Mouse (Mus musculus): Measurements from ENCODE around the gene Hoxa9.

The Hoxa9 gene

DNA sequence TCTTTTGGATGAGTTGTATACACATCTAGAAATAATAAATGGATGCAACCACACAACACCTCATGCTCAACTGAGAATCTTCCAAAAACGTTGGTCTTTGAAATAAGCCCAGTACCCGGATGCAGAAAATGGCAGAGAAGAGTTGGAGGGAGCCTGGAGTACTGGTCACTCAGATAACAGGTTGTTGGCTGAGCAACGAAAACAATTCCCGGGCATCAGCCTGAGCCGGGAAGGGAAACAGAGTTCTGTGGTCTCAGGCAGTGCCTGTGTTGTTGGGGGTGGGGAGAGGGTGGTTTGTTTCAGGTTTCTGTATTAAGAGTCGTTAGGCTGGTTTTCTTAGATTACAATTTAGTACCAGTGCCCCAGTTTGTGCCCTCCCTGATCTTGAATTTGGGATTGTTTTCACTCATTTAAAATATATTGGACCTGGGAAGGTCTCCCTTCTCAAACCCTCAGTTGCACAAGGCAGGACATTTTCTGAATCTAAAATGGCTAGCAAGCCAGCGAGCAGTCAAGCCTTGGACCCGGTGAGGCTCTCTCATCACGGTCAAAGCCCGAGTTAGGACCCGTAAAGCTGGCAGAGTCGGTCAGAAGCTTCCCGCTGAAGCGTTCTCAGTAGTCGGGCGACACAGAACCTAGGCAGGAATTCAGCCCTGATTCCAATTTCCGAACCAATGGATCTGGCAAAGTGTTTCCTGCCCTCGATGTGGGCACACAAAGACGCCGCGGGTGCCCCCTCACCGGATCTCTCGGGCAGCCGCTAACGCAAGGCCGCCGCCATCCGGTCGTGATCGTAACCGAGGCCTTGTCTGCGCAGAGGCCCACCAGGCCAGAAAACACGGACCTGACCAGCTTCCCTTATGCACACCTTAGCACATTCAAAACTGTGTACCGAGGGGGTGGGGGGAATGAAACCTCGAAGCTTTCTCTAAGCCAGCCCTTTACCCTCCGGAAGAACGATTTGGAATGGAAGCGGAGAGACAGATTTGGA is 2.1 kb downstream of the Hoxa9 start:
- DNase-seq (ENCODE audit: low spot score) = no peak

DNA sequence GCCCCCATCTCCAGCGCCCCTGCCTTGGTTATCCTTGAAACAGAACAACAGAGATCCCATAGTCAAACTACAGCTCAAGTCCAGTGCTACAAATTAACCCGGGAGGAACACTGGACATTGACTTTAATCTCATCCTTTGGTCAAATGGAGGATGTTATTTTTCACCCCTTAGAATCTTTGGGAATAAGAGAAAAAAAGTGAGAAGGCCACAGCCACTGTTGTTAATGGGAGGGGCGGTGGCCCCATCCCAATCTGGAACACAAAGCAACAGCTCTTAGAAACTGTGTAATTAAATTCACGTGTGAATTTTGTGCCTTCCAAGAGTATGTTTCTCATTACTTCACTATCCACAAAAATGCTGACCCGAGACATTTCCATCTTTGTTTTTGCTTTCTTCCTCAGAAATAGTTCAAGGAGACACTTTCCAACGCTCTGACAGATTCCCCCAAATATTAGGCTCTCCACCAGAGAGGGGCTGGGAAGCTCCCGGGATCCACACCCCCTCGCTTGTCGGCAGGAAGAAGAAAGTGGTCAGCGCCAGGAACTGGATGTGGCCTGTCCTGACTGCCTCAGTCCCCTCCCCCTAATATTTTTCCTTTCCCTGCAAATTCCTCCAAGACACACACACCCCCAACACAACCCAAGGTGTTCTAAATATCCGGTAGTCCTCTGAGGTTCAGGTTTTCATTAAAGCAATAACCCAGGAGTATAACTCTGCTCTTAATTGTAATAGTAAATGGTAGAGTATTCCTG is 3.2 kb downstream of the Hoxa9 start:
- DNase-seq (ENCODE audit: low spot score) = no peak

DNA sequence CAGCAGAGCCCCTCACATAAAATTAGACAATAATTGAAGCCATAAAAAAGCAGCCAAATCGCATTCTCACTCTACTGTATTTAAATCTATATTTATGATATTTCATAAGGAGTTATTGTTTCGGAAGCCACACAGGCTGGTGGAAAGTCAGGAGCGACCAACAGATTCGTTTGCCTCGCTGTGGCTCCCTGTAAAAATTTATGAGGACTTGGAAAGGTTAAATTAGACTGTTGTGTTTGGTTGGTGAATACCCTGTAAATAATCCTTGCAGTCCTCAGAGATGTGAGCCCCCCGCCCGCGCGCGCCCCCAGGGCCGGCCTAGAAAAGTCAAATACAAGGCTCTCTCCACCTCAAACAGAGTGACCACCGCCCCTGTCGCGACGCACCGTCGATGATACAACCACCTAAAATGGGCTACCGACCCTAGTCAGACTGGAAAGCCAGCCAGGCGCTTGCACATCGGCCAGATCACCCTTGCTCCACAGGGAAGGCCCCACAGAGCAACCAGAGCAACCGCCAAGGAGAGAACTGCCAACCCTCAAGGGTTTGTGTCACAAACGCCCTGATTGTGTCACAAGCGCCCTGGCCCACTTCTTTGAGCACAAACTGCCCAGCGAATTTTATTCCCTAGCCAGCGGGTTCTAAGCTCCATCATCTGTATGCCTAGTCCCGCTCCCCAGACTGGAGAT is 4.2 kb downstream of the Hoxa9 start:
- DNase-seq (ENCODE audit: low spot score) = no peak

DNA sequence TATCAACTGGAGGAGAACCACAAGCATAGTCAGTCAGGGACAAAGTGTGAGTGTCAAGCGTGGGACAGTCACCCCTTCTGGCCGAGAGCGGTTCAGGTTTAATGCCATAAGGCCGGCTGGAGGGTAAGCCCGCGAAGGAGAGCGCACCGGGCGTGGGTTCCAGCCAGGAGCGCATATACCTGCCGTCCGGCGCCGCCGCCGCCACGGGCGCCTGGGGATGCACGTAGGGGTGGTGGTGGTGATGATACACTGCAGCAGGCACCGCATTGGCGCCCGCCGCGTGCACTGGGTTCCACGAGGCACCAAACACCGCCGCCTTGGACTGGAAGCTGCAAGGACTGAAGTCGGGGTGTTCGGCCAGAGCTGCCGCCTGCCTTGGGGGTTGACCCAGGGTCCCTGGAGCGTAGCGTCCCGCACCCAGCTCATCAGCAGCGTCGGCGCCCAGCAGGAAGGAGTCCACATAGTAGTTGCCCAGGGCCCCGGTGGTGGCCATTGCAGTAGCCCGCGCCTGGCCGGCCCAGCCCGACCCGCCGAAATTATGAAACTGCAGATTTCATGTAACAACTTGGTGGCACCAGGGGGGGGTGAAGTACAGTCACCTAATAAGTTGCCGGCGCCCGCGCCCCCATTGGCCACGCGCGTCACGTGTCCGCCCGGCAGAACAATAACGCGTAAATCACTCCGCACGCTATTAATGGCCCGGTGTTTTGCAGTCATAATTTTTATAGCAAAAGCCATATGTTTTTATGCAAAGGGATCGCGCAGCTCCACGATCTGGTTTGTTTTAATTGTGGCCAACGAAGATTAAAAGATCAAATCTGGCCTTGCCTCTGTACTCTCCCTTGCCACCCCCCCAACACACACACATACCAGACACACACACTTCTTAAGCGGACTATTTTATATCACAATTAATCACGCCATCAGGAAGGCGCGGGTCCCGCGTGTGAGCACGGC is 5.0 kb downstream of the Hoxa9 start:
- no peak for DNase-seq (ENCODE audit: low spot score)

DNA sequence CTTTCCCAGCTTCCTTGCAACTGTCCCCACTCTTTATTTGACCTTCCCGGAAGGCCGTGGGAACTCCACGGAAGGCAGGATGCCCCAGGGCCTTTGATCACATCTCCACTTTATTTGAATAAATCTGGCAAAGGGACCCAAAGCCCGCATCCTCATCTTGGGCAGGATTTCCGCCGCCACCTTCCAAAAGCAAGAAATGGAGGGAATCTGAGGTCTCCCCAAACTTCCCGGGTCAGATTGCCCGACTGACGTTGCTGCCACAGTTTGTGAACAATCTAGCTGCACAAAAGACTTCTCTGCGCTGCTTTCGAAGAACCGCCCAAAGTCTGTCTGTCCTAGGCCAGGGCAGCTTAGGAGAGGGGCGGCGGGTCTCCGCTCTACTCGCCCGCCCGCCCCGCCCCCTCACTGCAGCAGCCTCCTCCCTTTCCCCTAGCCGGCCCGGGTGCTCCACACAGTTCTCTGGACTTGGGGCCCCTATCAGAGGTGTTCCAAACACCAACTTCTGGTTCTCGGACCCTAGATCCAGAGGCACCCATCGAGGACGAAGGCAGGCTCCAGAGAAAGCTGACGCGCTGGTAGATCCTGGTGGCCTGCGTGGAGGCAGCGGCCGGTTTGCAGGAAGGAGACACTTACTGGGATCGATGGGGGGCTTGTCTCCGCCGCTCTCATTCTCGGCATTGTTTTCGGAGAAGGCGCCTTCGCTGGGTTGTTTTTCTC is 5.8 kb downstream of the Hoxa9 start:
- no peak for DNase-seq (ENCODE audit: low spot score)

DNA sequence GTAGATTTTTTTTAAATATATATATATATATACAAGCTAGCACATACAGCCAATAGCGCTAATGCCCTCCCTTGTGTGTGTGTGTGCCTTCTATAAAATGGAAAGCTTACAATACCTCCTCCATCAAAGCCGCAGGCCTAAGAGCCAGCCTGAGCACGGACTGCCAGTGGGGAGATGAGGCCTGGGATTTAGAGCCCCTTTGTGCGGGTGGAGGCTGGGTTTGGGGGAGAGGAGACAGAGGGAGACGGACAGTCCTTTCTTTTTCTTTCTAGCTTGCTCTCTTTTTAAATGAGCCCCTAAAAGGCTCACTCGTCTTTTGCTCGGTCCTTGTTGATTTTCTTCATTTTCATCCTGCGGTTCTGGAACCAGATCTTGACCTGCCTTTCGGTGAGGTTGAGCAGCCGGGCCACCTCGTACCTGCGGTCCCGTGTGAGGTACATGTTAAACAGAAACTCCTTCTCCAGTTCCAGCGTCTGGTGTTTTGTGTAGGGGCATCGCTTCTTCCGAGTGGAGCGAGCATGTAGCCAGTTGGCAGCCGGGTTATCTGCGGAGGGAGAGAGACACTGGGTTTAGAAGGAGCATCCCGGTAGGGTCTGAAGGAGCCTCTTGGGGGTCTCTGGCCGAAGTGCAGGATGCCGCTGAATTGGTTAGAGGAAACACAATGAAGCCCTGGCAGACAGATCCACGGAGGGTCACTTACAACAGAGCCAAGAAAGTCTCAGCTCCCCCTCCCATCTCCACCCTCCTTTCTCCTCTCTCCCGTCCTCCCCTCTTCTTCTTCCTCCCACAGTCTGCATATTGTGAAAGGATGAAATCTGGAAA is 6.7 kb downstream of the Hoxa9 start:
- no peak for DNase-seq (ENCODE audit: low spot score)

DNA sequence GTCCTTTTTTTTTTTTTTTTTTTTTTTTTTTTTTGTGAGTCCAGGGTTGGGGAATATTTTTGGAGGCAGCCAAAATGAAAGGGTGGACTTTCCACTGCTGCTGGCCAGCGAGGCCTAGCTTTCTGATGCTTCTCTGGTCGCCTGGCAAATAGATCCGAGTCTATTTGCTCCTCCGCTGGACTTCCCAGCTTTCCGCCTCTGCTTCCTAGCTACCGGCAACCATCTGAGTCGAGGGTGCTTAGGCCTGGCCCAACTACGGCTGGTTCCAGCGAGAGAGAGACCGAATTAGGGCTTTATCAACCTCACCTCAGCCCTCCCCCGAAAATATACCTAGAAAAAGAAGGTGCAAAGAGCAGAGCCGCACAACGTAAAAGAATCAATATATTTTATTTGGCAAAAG is 8.2 kb downstream of the Hoxa9 start:
- no peak for DNase-seq (ENCODE audit: low spot score)

DNA sequence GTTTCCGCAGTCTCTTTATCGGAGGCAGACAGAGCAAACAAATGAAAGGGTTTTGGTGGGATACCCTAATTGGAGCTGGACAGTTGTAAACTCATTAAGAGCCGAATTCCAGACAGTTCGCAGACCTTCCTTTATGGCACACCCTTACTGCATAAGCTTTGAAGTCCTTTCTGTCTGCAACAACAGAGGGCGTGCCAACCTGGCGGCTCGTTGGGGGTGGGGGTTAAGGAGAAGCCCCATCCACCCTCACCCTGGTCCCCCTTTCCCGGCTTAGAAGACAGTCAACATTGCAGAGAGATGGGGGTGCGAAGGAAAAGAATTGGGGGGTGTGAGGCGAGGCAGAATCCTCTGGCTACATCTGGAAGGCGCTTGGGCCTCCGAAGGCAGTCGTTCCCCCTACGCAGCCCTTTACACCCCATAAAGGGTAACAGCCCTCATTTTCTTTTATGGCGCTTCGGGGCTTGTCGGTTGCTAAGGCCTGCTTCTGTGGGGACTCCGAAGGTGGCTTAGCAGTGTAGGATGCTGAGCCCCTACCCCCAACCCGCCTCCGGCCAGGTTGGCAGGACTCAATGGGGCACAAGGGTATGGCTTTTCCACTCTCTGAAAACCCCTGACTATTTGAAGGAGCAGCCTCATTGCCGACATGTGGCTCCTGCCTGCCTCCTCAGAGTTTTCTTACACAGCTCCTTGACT is 8.8 kb downstream of the Hoxa9 start:
- no peak for DNase-seq (ENCODE audit: low spot score)

DNA sequence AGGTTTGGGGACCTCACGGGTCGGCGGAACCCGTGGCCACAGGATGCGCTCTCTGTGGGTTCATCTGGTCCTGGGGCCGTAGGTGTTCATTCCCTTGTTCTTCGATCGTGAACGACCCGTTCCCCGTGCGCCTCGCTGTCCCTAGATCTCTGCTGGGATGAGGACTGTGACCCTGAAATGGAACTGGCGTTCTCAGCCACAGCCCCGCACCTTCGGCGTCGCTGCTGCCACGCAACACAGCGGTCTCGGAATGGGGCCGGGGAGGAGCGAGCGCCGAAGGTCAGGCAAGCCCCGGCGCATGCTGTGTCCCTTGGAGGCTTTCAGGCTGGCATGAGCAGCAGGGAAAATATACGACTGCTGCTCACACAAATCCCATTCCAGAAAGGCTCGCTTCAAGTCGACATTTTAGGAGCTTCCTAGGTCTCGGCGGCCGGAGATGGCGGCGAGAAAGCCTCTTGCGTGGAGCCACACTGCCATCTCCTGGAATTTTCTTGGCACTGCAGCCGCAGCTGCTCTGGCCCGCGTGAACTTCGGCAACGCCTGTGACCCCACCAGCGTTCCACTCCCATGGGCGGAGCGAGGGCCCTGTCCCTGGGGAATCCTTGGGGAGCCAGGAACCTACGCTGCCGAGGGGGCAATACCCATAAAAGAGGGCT is 9.4 kb downstream of the Hoxa9 start, which contains the start of gene Hoxa7:
Gene Hoxa7, minus strand, starts transcription at position 518 of the 656 bp plus-strand sequence.
- DNase-seq (ENCODE audit: low spot score) = peak; percentile 83

DNA sequence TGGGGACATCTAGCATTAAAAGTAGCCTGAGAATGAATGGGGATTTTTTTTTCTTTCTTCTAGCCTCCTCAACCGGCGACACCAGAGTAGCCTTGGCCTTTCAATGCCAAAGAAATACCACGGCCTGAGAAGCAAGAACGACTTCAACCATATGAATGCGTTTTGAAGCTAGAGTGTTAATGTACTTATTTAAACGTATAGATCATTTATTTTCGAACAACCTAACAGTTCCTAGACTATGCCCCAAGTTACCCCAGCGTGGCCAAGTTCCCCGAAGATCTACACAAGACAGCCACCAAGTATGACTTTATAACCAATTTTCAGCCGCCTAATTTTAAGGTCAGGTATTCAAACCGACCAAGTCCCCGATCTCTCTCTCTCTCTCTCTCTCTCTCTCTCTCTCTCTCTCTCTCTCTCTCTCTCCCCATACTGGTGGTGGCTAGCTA is 10.0 kb downstream of the Hoxa9 start:
- no peak for DNase-seq (ENCODE audit: low spot score)

DNA sequence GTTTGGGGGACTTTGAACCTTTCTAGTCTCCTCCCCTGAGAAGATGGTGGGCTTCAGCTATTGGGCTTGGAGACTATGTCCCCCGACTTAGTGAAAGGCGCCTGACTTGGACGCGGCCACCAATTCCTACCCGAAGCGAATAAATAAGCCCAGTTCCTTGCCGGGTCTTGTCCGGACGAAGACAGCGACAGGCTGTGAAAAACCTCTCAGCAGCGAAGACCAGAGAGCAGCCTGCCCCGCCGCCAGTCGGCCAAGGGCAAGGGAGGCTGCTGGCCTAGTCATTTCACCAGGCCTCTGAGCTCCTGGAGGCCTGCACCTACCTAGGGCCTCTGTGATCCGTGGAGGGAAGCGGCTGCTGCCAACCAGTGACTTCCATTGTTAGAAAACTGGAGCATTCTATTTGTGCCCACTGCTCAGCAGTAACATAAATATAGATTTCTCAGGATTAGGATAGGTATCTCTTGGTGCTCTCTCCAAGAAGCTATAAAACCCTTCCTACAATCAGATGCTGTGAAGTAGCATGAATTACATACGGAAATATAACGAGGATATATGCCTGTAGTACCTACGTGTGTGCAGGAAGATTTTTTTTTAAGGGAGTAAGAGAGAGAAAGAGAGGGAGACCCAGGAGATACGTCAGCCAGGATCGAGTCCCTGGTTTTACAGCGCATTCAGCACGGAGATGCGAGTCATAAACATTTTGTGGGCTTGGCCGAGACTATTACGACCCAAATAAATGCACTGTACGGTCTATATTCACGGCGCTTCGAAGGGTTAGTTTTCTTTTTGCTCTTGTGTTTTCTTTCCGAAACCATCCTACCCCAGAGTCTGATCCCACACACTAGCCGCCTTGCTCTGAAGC is 10.7 kb downstream of the Hoxa9 start:
- peak; percentile 3 for DNase-seq (ENCODE audit: low spot score)

DNA sequence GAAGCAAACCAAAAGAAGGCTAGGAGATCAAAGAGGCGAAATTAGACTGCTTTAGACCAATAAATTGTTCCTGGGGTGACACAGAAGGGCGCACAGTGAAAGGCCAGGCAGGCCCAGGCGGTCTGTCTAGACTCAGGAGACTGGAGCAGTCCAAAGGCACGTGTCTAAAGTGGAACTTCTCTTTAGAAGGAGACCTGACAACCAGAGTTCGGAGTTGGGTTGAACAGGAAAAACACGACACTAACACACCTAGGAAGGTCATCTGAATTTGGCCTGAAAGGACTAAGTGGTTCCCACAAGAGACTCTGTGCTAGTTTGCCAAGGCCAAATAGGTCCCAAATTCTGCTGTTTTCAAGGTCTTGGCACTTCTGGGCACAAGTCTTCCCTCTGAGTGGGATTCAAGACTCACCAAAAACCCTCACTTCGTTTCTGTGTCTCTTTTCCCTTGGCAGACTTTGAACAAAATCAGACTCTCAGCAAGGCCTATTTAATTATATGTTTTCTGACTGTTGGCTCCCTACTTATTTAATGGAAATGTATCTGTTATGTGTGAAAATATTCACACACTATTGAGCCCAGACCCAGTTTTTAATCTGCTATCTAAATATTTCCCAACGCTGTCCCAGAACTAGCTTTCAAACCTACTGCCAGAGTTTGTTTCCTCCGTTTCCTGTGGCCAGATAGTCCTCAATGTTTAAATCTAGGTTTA is 11.5 kb downstream of the Hoxa9 start:
- DNase-seq (ENCODE audit: low spot score) = no peak

DNA sequence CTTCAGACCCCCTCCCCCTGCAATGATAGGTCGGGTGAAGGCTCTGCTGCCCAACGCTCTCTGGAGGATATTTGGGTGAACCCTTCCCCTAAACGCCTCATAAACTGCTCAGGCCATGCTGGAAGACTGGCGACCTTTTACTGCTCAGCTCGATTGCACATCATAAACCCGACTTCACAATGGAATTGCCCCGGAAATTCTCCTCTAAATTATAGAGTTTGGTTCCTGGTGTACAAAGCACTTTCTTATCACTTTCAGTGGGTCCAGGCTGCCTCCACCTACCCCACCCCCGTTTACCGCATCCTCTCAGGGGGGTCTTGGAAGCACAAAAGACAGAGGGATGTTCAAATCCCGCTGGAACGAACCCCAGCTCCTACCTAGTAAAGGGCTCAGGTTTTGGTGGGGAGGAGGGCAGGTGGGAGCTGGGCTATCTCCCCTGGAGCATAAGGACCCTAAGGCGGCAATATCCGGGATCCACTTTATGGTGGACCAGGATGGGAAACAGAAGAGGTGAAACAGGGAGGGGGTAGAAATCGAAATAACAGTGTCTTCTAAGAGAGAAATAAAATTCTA is 12.2 kb downstream of the Hoxa9 start:
- DNase-seq (ENCODE audit: low spot score) = no peak

DNA sequence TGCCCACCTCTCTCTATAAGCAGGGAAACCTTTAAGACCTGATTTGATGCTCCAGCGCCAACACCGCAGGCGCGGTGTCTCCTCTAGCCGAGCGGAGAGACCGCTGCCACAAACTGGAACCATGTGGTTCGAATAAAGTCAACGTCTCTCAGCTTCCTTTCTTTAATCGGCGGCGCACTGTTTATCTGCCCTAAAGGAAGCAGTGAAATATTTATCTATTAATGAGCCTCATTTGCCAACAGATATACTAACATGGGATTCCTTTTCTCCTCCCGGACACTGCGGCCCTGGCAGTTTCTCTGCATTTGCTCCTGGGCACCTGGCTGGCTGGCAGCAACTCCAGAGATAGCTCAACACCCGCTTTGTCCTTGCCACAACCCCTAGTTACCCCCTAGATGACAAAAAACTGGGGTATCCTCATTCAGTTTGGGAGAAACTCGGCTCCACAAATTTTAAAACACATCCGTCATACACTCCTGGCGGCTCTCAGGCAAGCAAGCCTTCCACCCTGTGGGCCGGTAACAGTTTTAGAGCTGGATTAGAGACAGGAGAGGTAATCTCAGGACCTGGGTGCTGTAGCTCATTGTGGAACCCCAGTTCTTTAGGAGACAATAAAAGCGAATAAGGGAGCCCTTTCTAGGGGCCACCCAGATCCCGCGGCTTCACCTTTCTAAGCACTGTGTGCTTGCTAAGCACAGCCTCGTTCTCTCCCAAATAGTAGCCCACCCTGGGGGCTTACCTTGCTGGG is 12.8 kb downstream of the Hoxa9 start:
- no peak for DNase-seq (ENCODE audit: low spot score)

DNA sequence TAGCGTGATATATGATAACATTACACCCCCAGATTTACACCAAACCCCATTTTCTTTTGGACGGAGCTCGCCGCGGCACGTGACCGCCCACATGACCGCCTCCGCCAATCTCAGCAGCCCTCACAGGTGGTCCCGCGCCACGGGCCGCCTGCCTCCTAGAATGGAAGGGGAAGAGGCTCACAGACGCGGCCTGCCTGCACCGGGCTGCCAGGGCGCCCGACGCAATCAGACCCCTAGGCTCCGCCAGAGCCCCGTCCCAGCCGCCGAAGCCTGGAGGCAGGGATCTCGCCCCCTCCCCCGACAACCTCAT is 13.5 kb downstream of the Hoxa9 start:
- peak; percentile 62 for DNase-seq (ENCODE audit: low spot score)

Measured in ovary, postnatal 36 days (tissue).